Mouse (Mus musculus) thymus, postnatal 0 days (tissue): ENCODE measurements around the gene Idh2. TPM values are rescaled to one million over a fixed set of nuclear protein-coding genes. Genes with fewer than 3 reads are reported as not detected.

Source experiments
- DNase-seq: peaks from one replicate; pipeline ENCODE4 v3.0.0-alpha.2; 2015; ENCODE audit warnings: low spot score
- polyA plus RNA-seq: library from polyadenylated mRNA; unstranded; fragments of >200 nt; fragmentation: Nextera tagmentation; extraction: Ambion mirVana; gene quantifications from 2 replicates; pipeline ENCODE4 v1.2.1, GENCODE M21; 2015

Idh2 gene
- polyA plus RNA-seq, 1 experiment from 2014 or later, result 322 TPM

- no peak for DNase-seq
Observed at GRCm38 (mm10) chr7:80123672-80124071, 8.5 kb upstream of the Idh2 start.

- DNase-seq, result peak; percentile 86
Observed at GRCm38 (mm10) chr7:80123115-80123514, 7.9 kb upstream of the Idh2 start.

GRCm38 (mm10) chr7:80121083-80121482, 5.9 kb upstream of the Idh2 start:
- no peak for DNase-seq

DNA sequence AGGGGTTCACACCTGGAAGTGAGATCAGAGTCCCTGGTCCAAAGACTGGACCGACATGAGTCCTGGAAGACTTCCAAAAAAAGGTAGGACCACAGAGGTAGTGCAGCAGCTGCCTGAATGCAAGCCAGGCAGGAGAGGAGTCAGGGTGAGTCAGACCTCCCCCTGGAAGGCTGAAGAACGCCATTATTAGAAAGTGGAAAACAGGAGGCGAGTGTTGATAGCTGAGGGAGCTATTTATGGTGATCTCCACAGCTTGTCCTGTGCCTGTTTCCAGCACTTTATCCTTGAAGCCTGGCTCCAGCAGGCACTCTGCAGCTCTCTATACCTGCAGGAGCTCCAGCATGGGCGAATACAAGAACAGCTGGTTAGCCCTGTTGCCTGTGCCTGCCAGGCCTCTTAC, 4.0 kb upstream of the Idh2 start:
- DNase-seq, result no peak

DNA sequence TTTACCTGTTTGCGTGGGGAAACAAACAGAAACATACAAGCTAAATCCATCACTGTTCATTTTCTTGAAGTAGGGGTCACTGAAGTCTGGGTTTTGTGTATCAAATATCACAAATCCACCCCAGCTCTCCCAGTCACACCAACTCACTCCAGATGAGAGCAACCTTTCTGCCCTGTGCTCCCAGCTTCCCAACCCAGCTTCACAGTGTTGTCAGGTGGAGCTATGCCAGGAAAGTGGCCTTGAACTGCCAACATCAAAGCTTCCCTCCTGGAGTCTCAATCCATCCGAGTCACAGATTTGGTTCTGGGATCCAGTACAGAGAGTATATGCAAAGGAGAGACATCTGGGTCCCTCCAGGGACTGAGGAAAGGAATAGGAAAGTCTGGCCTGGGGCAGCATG, 966 bp upstream of the Idh2 start:
- DNase-seq, result no peak

DNA sequence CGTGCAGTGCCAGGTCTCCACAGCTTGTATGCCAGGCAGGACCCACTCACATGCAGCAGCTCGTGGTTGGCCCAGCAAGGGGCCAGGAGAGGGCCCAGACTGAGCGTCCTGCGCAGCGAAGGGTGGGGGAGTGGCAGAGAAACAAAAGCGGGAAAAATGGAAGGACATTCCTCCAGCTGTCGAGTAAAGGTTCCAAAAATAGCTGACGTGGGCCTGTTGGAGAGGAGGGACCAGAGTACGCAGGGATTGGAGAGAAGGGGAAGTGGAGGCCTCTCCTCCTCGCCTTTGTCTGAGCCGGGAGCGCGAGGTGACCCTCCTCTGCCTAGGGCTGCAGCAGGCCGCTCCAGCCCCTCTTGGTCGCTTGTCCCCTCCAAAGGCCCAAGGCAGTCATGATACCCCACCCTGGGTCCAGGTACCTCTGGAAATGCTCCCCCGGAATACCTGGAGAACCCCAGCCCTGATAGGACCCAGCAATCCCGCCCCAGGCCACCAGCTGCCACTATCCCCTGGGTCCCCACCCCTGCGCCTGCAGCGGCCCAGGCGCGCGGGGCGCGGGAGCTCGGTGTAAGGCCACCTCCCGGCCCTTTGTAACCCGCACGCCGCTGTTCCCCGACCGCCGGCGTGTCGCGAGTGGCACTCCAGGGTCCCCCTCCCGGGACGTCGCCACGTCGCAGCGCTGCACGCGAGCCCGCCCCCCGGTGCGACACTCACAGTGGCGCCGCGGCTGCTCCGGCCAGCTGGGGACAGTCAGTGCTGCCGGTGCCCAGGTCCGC, 555 bp downstream of the Idh2 start:
- DNase-seq, result peak; percentile 34

DNA sequence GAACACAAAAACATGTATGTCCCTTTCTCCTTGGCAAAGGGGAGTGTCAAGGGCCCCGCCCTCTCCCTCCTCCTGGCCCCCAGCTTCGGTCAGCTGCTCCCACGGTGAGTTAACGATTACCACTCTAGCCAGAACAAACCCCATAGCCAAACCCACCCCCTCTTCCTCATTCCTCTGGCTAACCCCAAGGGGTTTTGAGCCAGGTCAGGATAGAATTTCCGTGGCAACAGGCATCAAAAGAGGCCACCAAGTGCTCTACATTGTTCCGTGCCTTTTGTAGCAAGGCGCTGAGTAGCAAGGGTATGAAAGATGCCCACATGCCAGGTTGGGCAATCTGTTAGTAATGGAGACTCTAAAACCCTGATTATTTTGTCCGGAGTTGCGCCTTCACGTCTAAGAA, 1.2 kb downstream of the Idh2 start:
- no peak for DNase-seq

GRCm38 (mm10) chr7:80111066-80112045, 3.8 kb downstream of the Idh2 start:
- no peak for DNase-seq

GRCm38 (mm10) chr7:80106441-80106840, 8.8 kb downstream of the Idh2 start:
- no peak for DNase-seq

DNA sequence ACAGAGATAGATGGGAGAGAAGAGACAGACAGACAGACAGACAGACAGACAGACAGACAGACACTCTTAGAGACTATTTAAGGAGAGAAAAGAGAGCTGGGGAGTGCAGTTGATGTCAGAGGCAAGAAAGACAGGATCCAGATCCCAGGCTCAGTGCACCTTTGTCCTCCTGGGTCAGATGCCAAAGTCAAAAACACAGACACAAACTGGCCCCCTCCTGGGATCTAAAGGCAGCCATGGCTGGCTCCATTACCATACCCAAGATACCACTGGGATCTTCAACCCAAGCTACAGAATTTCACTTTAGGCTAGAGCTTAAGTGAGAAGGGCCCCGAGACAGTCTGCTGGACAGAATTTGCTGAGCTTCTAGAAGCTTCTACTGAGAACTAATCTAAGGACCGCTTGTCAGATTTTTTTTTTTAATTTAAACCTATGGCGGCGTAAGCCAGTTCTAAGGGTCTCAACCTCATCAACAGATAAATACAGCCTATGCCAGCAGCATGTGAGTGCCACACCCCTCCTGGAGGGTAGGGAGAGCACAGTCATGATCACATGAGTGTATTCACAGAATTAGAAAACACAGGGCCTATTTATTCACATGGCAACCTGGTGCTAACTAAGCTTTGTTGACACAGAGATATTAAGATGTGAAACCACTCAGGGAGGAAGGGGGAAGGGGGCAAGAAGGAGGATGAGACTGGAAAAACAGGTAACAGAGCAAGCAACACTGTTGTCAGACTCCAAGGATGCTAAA, 9.4 kb downstream of the Idh2 start:
- no peak for DNase-seq

DNA sequence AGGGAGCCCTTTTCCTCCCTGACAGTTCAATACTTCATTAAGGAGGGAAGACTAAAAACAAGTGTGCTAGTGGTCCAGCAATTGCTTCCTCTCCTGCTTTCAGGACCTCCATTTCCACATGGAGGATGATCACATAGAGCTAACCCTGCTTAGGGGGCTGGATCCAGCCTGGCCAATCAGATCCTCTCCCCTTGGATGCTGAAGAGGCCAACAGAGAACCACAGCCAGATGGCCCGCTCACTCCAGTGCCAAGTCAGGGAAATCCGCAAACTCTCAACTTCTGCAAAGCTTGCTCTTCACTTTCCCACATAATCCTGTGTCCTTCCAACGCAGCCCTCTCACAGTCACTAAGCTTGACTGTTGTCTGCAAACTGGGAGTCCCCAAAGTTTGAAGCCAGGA, 11.9 kb downstream of the Idh2 start:
- DNase-seq, result no peak

- no peak for DNase-seq
Observed at GRCm38 (mm10) chr7:80098389-80098976, 16.7 kb downstream of the Idh2 start.

DNA sequence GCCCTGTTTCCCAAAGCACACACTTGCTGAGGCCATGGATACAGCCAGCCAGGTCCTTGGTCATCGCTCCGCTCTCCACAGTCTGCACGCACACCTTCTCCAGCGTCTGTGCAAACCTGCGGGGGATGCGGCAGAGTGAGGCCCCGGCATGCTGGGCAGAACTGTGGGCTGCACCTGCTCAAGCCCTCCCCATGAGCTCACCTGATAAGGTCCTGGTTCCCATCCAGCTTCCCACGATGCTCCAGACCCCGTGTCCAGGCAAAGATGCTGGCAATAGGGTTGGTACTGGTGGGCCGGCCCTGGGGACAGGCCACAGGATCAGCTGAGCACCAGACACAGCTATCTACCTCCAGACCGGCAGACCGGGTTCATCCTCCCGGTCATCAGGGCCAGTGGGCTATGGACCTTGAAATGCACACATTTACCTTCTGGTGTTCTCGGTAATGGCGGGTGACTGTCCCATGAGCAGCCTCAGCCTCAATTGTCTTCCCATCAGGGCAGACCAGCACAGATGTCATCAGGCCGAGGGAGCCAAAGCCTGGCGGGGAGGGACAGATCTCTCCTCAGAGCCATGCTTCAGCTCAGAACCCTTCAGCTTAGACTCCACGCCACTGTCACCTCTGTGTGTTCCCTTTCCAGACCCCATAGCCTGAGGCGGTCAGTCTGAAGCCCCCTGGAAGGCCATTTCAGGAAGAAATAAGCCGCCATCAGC, 19.4 kb downstream of the Idh2 start:
- DNase-seq, result no peak

DNA sequence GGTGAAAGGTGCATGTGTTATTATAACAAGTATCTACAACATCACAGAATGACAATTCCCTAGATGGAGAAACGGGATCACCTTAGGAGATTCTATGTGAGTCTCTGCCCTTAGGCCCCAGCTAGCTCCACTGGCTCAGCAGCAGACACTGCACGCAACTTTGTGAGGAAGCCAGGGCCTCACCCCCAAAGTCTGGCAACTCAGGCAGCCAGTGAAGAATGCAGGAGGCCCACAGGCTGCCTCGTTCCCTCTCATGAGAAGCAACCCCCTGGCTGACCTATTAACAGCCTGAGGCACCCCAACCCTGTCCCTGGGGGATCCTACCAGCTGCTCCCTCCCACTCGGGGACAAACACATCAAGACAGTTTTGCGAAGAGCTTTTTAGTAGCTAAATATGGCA, 20.7 kb downstream of the Idh2 start:
- DNase-seq, result no peak

DNA sequence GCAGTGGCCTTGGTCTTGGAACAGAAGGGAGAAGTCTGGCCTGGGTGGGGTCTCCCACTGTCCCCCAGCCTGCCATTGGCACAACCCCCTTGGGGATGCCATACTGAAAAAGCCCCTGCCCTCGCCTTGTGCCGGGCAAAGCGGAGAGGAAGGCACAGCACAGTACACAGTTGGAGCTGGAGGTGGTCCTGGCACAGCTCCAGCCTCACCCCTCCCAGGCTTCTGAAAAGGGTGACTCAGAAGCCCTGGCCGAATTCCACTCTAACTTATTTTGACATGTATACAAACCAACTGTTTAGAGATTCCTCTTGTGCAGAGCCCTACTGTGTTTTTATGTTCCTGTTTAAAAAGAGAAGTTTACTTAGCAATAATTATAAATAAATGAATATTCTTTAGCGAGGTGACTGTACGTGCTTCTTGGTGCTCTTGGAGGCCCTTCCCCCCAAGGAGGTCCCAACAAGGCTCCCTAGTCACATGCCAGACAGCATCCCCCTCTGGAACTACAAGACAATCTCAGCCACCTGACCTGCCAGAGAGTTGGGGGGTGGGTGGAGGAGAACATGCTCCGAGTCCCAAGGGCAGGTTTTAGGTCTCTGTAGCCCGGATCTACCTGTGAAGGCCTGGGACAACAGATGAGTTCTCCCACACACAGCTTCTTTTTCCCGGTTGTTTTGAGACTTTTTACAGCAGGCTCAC, 22.7 kb downstream of the Idh2 start:
- no peak for DNase-seq

DNA sequence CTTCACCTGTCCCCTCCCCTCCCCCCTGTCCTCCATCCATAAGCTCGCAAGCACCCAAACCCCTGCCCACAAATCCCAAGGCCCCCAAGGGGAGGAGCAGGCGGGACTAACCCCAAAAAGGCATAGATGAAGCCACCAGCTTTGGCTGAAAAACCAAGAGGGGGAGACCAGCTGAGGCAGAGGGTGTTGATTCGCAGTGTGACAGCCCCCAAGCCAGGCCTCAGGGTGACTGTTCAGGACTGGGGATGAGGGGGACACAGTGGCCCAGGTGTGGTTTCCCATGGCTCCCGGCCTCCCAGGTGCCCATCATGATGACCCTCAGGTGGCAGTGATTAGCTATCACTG, 23.4 kb downstream of the Idh2 start:
- no peak for DNase-seq

GRCm38 (mm10) chr7:80091004-80091865, 24.0 kb downstream of the Idh2 start:
- DNase-seq, result peak; percentile 83

GRCm38 (mm10) chr7:80090191-80091003, 24.8 kb downstream of the Idh2 start:
- no peak for DNase-seq
